Mouse (Mus musculus): ENCODE data around the gene Rab36. TPM values are rescaled to one million over a fixed set of nuclear protein-coding genes. Genes with fewer than 3 reads are reported as not detected.
A peak's percentile ranks its signal among the peaks of the same experiment; 100 is the strongest.

Gene Rab36
- polyA plus RNA-seq, 1 experiment from 2014 or later: 23.2 TPM

DNA sequence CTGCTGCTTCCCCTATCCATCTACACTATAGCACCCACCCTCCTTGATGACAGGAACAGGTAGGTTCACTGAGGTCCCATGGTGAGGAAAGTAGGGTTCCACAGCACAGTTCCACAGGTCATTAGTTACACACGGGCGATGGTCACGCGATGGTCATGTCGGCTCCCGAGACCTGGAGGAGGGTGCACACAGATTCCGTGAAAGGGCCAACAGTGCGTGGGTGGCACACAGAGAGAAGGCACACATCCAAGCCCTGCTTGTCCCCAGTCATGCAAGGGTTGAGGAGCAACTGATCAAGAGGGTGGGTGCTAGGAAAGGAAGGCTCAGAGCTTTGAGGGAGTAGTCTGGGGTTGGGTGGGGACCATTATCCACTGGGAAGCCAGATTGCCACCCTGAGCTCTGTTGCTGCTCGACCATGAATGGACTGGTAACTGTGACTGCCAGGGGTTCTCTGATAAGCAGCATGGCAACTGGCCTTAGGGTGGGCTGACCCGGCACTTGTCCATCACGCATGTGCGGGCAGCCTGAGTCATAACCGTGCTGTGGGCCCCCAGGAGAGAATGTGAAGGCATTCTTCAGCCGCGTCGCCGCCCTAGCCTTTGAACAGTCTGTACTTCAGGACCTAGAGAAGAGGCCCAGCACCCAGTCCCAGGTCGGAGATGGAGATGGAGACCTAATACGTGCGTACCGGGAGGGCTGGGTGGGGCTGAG is 14.7 kb downstream of the Rab36 start:
- Histone ChIP-seq H3K36me3 (replicated peaks) (no peaks in the 10 kb centered on the region), H3K4me2 (no peak overlapping the region), H3K27ac (no peak overlapping the region), H3K27me3 (replicated peaks) (no peaks in the 10 kb centered on the region), H3K4me1 (peaks cover 14% of the 10 kb centered on the region), H3K4me3 (no peak overlapping the region), H3K9ac (no peak overlapping the region), H3K9me3 (no peaks in the 10 kb centered on the region)
- ATAC-seq (replicated peaks): no peak
- 95% methylated on average over 21 of the region's 21 CpGs for WGBS

DNA sequence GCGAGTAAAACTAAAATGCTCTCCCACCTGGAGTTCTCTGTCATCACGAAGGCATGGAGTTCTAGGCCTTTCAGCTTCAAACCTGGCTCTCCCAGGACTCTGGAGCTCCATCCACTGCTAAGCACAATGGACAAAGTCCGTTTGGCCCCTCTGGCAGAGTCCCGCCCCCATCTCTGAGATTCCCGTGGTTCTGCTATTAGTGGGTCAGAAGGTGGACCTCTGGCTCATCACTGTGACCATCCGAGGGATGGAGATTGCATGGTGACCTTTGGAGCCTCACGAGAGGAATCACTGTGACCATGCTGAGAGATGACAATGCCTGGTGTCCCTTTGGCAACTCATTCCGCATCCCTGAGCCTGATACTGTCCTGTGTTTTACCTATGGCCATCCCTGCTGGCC is 16.0 kb downstream of the Rab36 start:
- Histone ChIP-seq H3K27ac (no peak overlapping the region), H3K9ac (no peak overlapping the region), H3K36me3 (replicated peaks) (no peaks in the 10 kb centered on the region), H3K4me1 (peaks cover 15% of the 10 kb centered on the region), H3K4me3 (no peak overlapping the region), H3K9me3 (no peaks in the 10 kb centered on the region), H3K27me3 (replicated peaks) (no peaks in the 10 kb centered on the region), H3K4me2 (no peak overlapping the region)
- no peak for ATAC-seq (replicated peaks)
- 80% methylated on average over 8 of the region's 8 CpGs for WGBS

DNA sequence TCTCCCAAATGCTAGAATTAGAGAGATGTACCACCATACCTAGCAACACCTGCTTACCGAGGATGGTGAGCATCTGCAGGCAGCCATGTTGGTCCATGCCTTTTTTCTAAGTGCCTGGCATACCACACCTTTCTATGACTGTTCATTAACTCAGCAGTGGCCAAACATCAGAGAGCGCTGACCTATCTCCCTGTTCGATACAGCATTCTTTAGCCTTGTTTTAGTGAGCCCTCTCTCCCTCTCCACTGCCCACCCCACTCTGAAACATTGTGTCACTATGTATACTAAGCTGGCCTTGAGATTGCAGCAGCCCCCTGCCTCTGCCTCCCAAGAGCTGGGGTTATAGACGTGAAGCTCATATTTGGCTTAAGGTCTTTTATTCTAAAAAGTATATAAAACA is 16.8 kb downstream of the Rab36 start:
- peaks cover 16% of the 10 kb centered on the region for H3K4me1 ChIP-seq
- WGBS: 88% methylated on average over 4 of the region's 4 CpGs
- H3K36me3 ChIP-seq (replicated peaks): no peaks in the 10 kb centered on the region
- ATAC-seq (replicated peaks): no peak
- H3K9me3 ChIP-seq: no peaks in the 10 kb centered on the region
- no peak overlapping the region for H3K4me2 ChIP-seq
- no peak overlapping the region for H3K27ac ChIP-seq
- H3K27me3 ChIP-seq (replicated peaks): no peaks in the 10 kb centered on the region
- H3K4me3 ChIP-seq: no peak overlapping the region
- H3K9ac ChIP-seq: no peak overlapping the region

DNA sequence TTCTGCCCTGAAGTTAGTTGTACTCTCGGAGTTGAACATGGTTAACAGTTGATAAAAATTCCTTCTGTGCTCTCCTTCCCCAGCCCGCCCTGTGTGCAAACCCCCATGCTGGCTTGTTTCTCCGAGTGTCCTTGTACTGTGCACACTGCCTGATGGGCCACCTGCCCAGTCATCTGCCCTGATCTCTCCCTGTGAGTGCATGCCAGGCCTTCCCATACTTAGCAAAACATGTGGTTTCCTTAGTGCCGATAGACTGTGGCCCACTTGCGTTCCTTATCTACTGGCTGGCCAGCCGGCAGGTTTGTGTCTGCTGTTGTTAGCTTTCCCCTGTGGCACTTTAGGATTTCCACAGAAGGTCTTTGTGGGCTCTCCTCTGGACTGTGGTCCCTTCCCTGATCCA is 17.3 kb downstream of the Rab36 start:
- Histone ChIP-seq H3K27me3 (replicated peaks) (no peaks in the 10 kb centered on the region), H3K4me2 (no peak overlapping the region), H3K4me3 (no peak overlapping the region), H3K4me1 (peaks cover 20% of the 10 kb centered on the region), H3K9ac (no peak overlapping the region), H3K27ac (no peak overlapping the region), H3K36me3 (replicated peaks) (no peaks in the 10 kb centered on the region), H3K9me3 (no peaks in the 10 kb centered on the region)
- 82% methylated on average over 6 of the region's 6 CpGs for whole genome bisulfite sequencing
- no peak for ATAC-seq (replicated peaks)

DNA sequence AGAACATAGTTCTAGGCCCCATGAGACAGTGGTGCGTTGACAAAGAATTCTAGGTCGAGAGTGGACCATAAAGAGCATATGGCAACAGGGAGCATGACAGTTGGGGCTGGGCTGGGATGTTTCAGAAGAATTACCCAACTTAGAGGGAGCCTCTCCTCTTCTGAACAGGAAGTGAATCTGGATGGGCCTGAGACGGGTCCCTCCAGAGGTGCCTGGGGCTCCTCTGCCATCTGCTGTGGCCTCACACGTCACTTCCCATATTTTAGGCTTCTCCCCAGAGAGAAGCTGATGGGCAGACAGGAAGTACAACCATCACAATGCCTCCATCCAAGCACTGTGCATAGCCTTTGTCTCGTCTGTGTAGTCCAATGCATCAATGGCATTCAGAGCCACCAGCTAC is 18.8 kb downstream of the Rab36 start:
- H3K4me3 ChIP-seq: no peak overlapping the region
- peaks cover 29% of the 10 kb centered on the region for H3K4me1 ChIP-seq
- no peaks in the 10 kb centered on the region for H3K9me3 ChIP-seq
- no peak for ATAC-seq (replicated peaks)
- H3K4me2 ChIP-seq: no peak overlapping the region
- no peaks in the 10 kb centered on the region for H3K36me3 ChIP-seq (replicated peaks)
- no peak overlapping the region for H3K27ac ChIP-seq
- H3K9ac ChIP-seq: no peak overlapping the region
- no peaks in the 10 kb centered on the region for H3K27me3 ChIP-seq (replicated peaks)
- 53% methylated on average over 5 of the region's 5 CpGs for WGBS

DNA sequence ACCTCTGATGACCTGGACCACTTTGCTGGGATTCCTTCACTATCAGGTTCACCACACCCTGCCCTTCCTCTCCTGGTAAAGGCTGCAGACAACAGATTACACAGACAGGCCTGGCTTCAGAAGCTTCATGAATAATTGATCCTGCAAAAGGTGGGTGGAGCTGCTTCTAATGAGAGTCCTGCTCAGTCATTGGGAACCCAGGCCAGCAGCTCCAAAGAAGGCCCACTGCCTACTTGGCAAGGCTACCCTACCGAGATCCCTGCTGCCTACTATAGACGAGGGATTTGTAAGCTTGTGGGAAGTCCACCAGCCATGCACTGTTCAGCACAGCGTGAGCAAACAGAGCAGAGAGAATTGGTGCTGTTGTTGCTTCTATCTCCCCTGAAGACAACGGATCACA is 19.4 kb downstream of the Rab36 start:
- WGBS: 3% methylated on average over 4 of the region's 4 CpGs
- H3K27me3 ChIP-seq (replicated peaks): no peaks in the 10 kb centered on the region
- H3K9ac ChIP-seq: no peak overlapping the region

DNA sequence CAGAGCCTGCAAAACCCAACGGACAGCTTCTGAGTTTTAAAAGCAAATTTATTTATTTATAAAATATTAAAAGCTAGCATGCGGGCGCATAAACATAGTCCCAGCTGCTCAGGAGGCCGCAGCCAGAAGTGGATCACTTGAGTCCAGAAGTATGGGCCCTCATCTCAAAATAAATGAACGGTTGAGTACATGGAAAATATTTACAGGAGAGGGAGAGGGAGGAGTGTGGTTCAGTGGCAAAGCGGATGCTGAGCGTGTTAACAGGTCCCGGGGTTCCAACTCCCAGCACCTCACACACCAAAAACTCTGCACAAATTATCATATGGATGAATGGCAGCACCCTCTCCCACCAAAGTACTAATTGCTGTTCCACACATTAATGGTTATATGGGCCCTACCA is 21.5 kb downstream of the Rab36 start:
- Histone ChIP-seq H3K9me3 (no peaks in the 10 kb centered on the region), H3K27ac (no peak overlapping the region), H3K4me2 (no peak overlapping the region), H3K36me3 (replicated peaks) (no peaks in the 10 kb centered on the region), H3K9ac (no peak overlapping the region), H3K27me3 (replicated peaks) (no peaks in the 10 kb centered on the region), H3K4me1 (peaks cover 50% of the 10 kb centered on the region), H3K4me3 (no peak overlapping the region)
- no peak for ATAC-seq (replicated peaks)
- 68% methylated on average over 8 of the region's 8 CpGs for WGBS

More for the DNA sequence above, 19.4 kb downstream of the Rab36 start:
- no peak overlapping the region for H3K4me2 ChIP-seq
- peaks cover 29% of the 10 kb centered on the region for H3K4me1 ChIP-seq
- H3K27ac ChIP-seq: 0 out of 2 replicates have a peak overlapping the region, but pooled peaks have one; percentile 19
- no peaks in the 10 kb centered on the region for H3K9me3 ChIP-seq
- H3K36me3 ChIP-seq (replicated peaks): no peaks in the 10 kb centered on the region
- no peak overlapping the region for H3K4me3 ChIP-seq
- ATAC-seq (replicated peaks): 0 out of 2 replicates have a peak, but pooled peaks have one; percentile 4

DNA sequence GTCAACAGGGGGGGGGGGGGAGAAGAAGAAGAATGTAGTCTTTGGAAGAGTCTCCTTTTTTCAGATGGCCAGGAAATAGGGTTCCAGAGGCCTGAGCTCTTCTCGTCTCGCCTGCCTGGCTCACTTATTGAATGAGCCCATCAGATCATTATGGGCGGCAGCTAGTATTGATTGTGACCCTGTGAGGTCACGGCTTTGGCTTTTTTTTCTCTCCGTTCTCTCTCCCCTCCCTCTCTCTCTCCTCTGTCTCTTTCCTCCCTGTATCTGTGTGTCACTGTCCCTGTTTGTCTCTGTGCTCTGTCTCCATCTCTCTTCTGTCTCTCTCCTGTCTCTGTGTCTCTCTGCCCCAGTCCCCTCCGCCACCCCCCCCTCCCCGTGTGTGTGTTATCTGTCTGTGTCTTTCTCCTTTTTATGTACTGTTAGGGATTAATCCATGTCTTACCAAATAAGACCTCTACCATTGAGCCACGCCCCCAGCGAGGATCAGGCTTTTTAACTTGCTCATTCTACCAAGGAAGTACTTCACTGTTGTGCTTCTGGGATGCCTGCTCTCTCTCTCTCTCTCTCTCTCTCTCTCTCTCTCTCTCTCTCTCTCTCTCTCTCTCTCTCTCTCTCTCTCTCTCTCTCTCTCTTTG is 22.0 kb downstream of the Rab36 start:
- no peak for ATAC-seq (replicated peaks)
- Histone ChIP-seq H3K9me3 (no peaks in the 10 kb centered on the region), H3K4me1 (peaks cover 55% of the 10 kb centered on the region), H3K36me3 (replicated peaks) (no peaks in the 10 kb centered on the region), H3K27ac (no peak overlapping the region), H3K9ac (no peak overlapping the region), H3K4me3 (no peak overlapping the region), H3K27me3 (replicated peaks) (no peaks in the 10 kb centered on the region), H3K4me2 (peak overlapping the region; percentile 84; the same call in 1 of the 2 replicates)
- WGBS: 15% methylated on average over 9 of the region's 9 CpGs

DNA sequence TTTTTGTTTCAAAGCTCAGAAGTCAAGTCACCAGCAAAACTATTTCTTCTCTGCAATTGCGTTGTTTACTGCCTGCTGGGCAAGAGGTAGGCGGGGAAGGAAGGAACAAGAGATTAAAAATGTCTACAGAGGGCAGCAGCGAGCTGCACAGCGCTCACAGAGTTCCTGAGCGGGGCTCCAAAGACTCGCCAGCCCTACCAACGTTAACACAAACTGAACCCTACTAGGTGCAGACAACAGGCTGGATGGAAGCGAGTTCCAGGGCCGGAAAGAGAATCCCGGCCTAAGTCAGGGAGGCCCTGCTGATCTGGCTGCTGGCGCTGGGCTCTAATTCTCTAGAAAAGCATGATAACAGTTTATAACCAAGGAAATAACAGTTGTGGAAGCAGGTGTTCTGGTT is 22.5 kb downstream of the Rab36 start:
- no peak for ATAC-seq (replicated peaks)
- Histone ChIP-seq H3K9ac (no peak overlapping the region), H3K9me3 (no peaks in the 10 kb centered on the region), H3K4me3 (peak overlapping the region; percentile 73), H3K27me3 (replicated peaks) (no peaks in the 10 kb centered on the region), H3K4me1 (peaks cover 57% of the 10 kb centered on the region), H3K36me3 (replicated peaks) (no peaks in the 10 kb centered on the region), H3K27ac (no peak overlapping the region), H3K4me2 (peak overlapping the region; percentile 84)
- WGBS: 2% methylated on average over 11 of the region's 11 CpGs

DNA sequence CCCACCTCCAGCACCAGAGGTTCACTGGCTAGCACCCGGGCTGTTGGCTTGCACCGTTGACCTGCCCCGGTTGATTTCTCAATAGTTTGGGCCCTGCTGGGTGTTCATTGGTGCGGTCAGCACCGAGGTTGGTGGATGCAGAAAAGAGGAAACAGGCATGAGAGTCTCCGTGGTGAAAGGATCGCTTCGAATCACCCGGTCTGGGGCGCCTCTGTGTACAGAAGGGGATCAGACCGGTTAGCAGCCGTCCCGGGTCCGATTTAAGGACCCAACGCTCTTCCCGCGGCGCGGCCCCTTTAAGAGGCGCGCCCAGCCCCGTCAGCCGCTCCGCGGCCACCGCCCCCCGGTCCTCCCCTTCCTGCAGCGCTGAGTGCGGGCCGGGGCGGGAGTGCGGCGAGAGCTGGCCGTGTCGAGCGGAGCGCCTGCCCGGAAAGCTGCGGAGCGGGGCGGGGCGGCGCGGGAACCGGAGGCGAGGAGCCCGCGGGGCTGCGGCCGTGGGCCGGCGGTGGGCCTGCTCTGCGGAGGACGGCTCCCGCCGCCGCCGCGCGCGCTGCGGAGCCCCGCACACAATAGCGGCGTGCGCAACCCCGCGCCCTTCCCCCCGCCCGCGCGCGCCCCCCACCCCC is 23.5 kb downstream of the Rab36 start, which contains the start of gene Bcr:
Bcr (plus strand) TSS at position 376 of the 626 bp plus-strand sequence.
- peaks cover 67% of the 10 kb centered on the region for H3K4me1 ChIP-seq
- peak; percentile 84 for ATAC-seq (replicated peaks)
- peak within 1 kb of the TSS; percentile 94 for H3K27ac ChIP-seq
- H3K27me3 ChIP-seq (replicated peaks): no peaks in the 10 kb centered on the region
- H3K9me3 ChIP-seq: no peaks in the 10 kb centered on the region
- peak within 1 kb of the TSS; percentile 84 for H3K4me2 ChIP-seq
- H3K36me3 ChIP-seq (replicated peaks): no peaks in the 10 kb centered on the region
- peak within 1 kb of the TSS; percentile 89 for H3K9ac ChIP-seq
- WGBS: under 1% methylated on average over 60 of the region's 73 CpGs
- peak within 1 kb of the TSS; percentile 73 for H3K4me3 ChIP-seq

DNA sequence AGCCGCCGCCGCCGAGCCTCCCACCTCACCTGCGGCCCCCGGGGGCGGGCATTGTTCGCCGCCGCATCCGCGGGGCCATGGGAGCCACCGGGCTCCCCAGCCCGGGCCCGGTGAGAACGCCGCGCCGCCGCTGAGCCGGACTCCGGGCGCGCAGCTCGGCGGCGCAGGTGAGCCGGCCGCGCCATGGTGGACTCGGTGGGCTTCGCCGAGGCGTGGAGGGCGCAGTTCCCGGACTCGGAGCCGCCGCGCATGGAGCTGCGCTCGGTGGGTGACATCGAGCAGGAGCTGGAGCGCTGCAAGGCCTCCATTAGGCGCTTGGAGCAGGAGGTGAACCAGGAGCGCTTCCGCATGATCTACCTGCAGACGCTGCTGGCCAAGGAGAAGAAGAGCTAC is 24.0 kb downstream of the Rab36 start:
- ATAC-seq (replicated peaks): peak; percentile 37; the same call in 1 of the 2 replicates
- peak overlapping the region; percentile 84 for H3K4me2 ChIP-seq
- H3K36me3 ChIP-seq (replicated peaks): no peaks in the 10 kb centered on the region
- peak overlapping the region; percentile 94 for H3K27ac ChIP-seq
- no peaks in the 10 kb centered on the region for H3K9me3 ChIP-seq
- peak overlapping the region; percentile 73 for H3K4me3 ChIP-seq
- no peaks in the 10 kb centered on the region for H3K27me3 ChIP-seq (replicated peaks)
- peaks cover 67% of the 10 kb centered on the region for H3K4me1 ChIP-seq
- WGBS: under 1% methylated on average over 42 of the region's 48 CpGs
- H3K9ac ChIP-seq: peak overlapping the region; percentile 89

DNA sequence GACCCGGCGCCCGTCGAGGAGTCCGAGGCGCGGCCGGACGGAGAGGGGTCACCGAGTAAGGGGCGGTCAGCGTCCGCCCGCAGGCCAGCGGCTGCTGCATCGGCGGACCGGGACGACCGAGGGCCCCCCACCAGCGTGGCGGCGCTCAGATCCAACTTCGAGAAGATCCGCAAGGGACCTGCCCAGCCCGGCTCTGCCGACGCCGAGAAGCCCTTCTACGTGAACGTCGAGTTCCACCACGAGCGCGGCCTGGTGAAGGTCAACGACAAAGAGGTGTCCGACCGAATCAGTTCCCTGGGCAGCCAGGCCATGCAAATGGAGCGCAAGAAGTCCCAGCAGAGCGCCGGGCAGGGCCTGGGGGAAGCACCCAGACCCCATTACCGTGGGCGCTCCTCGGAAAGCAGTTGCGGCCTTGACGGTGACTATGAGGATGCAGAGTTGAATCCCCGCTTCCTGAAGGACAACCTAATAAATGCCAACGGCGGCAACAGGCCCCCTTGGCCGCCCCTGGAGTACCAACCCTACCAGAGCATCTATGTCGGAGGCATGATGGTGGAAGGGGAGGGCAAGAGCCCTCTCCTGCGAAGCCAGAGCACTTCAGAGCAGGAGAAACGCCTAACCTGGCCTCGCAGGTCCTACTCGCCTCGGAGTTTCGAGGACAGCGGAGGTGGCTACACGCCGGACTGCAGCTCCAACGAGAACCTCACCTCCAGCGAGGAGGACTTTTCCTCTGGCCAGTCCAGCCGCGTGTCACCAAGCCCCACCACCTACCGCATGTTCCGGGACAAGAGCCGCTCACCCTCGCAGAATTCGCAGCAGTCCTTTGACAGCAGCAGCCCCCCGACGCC is 24.7 kb downstream of the Rab36 start:
- 0 out of 2 replicates have a peak, but pooled peaks have one; percentile 0 for ATAC-seq (replicated peaks)
- Histone ChIP-seq H3K4me1 (peaks cover 66% of the 10 kb centered on the region), H3K36me3 (replicated peaks) (no peaks in the 10 kb centered on the region)

More for the DNA sequence above, 24.7 kb downstream of the Rab36 start:
- peak overlapping the region; percentile 73 for H3K4me3 ChIP-seq
- H3K27me3 ChIP-seq (replicated peaks): no peaks in the 10 kb centered on the region
- H3K9ac ChIP-seq: peak overlapping the region; percentile 89
- H3K4me2 ChIP-seq: peak overlapping the region; percentile 84
- no peaks in the 10 kb centered on the region for H3K9me3 ChIP-seq
- peak overlapping the region; percentile 94 for H3K27ac ChIP-seq
- WGBS: 2% methylated on average over 71 of the region's 71 CpGs
